Mouse (Mus musculus) large intestine, adult 2 months (tissue): ENCODE measurements around the gene Rabggta. TPM values are rescaled to one million over a fixed set of nuclear protein-coding genes. Genes with fewer than 3 reads are reported as not detected.
A peak's percentile ranks its signal among the peaks of the same experiment; 100 is the strongest.

Source experiments
- DNase-seq: peaks from one replicate; pipeline ENCODE4 v3.0.0-alpha.2; 2012; ENCODE audit warnings: low read depth, low spot score
- WGBS: fragments of 180-500 bp; shearing (Covaris S2); methylation state at CpG from one replicate; pipeline ENCODE4 v1.1.7; 2018; 5-methylcytosine and 5-hydroxymethylcytosine counted together
- polyA plus RNA-seq: library from polyadenylated mRNA; depleted of rRNA; stranded (reverse); fragments of >200 nt; gene quantifications from 2 replicates; pipeline ENCODE4 v1.2.3, GENCODE M21; 2012; rRNA removed

The Rabggta gene
- polyA plus RNA-seq, 1 experiment: 34.3 TPM

GRCm38 (mm10) chr14:55706051-55706600, 15.9 kb downstream of the Rabggta start:
- DNase-seq: no peak
- WGBS: 89% methylated on average over 8 of the region's 8 CpGs

GRCm38 (mm10) chr14:55702761-55703160, 19.3 kb downstream of the Rabggta start:
- no peak for DNase-seq
- WGBS: 40% methylated on average over 6 of the region's 6 CpGs

GRCm38 (mm10) chr14:55701131-55701530, 20.9 kb downstream of the Rabggta start:
- DNase-seq: no peak
- 59% methylated on average over 9 of the region's 9 CpGs for WGBS

GRCm38 (mm10) chr14:55697226-55697625, 24.8 kb downstream of the Rabggta start:
- WGBS: 73% methylated on average over 4 of the region's 4 CpGs
- no peak for DNase-seq

GRCm38 (mm10) chr14:55689433-55689832, 32.6 kb downstream of the Rabggta start:
- no peak for DNase-seq
- 52% methylated on average over 10 of the region's 10 CpGs for WGBS

- WGBS: 2% methylated on average over 3 of the region's 3 CpGs
- no peak for DNase-seq
Measured at GRCm38 (mm10) chr14:55682118-55682493, 40.0 kb downstream of the Rabggta start.

GRCm38 (mm10) chr14:55681160-55682117, 40.6 kb downstream of the Rabggta start, which contains the start of gene Tinf2:
Gene Tinf2 (minus strand): TSS chr14:55681820.
- peak; percentile 87 for DNase-seq
- WGBS: under 1% methylated on average over 66 of the region's 66 CpGs

- 69% methylated on average over 4 of the region's 4 CpGs for WGBS
- no peak for DNase-seq
Measured at GRCm38 (mm10) chr14:55677615-55678014, 44.4 kb downstream of the Rabggta start.

GRCm38 (mm10) chr14:55672741-55673060, 49.4 kb downstream of the Rabggta start:
- WGBS: 56% methylated on average over 7 of the region's 7 CpGs
- no peak for DNase-seq

GRCm38 (mm10) chr14:55671833-55672740, 50.0 kb downstream of the Rabggta start, which contains the start of the genes Gmpr2 and Nedd8:
Gene Gmpr2 (plus strand): TSS chr14:55671941.
Gene Nedd8 (minus strand): TSS chr14:55672124.
- peak; percentile 86 for DNase-seq
- WGBS: under 1% methylated on average over 38 of the region's 38 CpGs

GRCm38 (mm10) chr14:55671486-55671832, 50.6 kb downstream of the Rabggta start:
- no peak for DNase-seq
- under 1% methylated on average over 12 of the region's 12 CpGs for WGBS

Other genes starting within 250 kb of the Rabggta start
- gene Dhrs4, start 243.5 kb downstream of the Rabggta start, polyA plus RNA-seq: 47.7 and 70.7 TPM in 2 replicates
- gene Carmil3, start 231.6 kb downstream of the Rabggta start, polyA plus RNA-seq: 1.3 and 1.6 TPM in 2 replicates
- gene Cpne6, start 211.8 kb downstream of the Rabggta start, polyA plus RNA-seq: 0.10 and 0.15 TPM in 2 replicates
- gene Nrl, start 197.3 kb downstream of the Rabggta start, polyA plus RNA-seq: not detected in 2 replicates
- gene Pck2, start 182.0 kb downstream of the Rabggta start, polyA plus RNA-seq: 30.9 and 33.5 TPM in 2 replicates
- gene Dcaf11, start 162.3 kb downstream of the Rabggta start, polyA plus RNA-seq: 112 and 152 TPM in 2 replicates
- gene A730061H03Rik, start 161.9 kb downstream of the Rabggta start, polyA plus RNA-seq: 0.25 and 0.82 TPM in 2 replicates
- gene Fitm1, start 146.6 kb downstream of the Rabggta start, polyA plus RNA-seq: 0.11 and 0.12 TPM in 2 replicates
- 250 and 259 TPM in 2 replicates for gene Psme1, start 144.1 kb downstream of the Rabggta start, polyA plus RNA-seq
- 10.1 and 16.2 TPM in 2 replicates for gene Emc9, start 137.0 kb downstream of the Rabggta start, polyA plus RNA-seq
- gene Psme2, start 131.2 kb downstream of the Rabggta start, polyA plus RNA-seq: 357 and 385 TPM in 2 replicates
- 32.1 and 48.2 TPM in 2 replicates for gene Rnf31, start 130.6 kb downstream of the Rabggta start, polyA plus RNA-seq
- 38.5 and 55.1 TPM in 2 replicates for gene Irf9, start 118.7 kb downstream of the Rabggta start, polyA plus RNA-seq
- gene Rec8, start 104.2 kb downstream of the Rabggta start, polyA plus RNA-seq: 1.3 and 4.7 TPM in 2 replicates
- 39.2 and 46.0 TPM in 2 replicates for gene Ipo4, start 86.3 kb downstream of the Rabggta start, polyA plus RNA-seq
- gene Gm49378, start 84.4 kb downstream of the Rabggta start, polyA plus RNA-seq: 2.2 and 2.3 TPM in 2 replicates
- 96.9 and 108 TPM in 2 replicates for gene Tm9sf1, start 78.5 kb downstream of the Rabggta start, polyA plus RNA-seq
- 1.4 and 2.1 TPM in 2 replicates for gene Tssk4, start 72.1 kb downstream of the Rabggta start, polyA plus RNA-seq
- gene Mdp1, start 61.8 kb downstream of the Rabggta start, polyA plus RNA-seq: 44.6 and 50.6 TPM in 2 replicates
- gene Gmpr2, start 50.3 kb downstream of the Rabggta start, polyA plus RNA-seq: 17.8 and 18.8 TPM in 2 replicates
- gene Nedd8, start 50.1 kb downstream of the Rabggta start, polyA plus RNA-seq: 329 and 342 TPM in 2 replicates
- 16.5 and 22.5 TPM in 2 replicates for gene Tinf2, start 40.4 kb downstream of the Rabggta start, polyA plus RNA-seq
- gene Tgm1, start 8.3 kb downstream of the Rabggta start, polyA plus RNA-seq: 1.0 and 1.1 TPM in 2 replicates
- 78.0 and 141 TPM in 2 replicates for gene Dhrs1, start 23.4 kb upstream of the Rabggta start, polyA plus RNA-seq
- 16.0 and 21.7 TPM in 2 replicates for gene Nop9, start 23.4 kb upstream of the Rabggta start, polyA plus RNA-seq
- gene Cideb, start 36.2 kb upstream of the Rabggta start, polyA plus RNA-seq: 335 and 566 TPM in 2 replicates
- 3.5 and 11.3 TPM in 2 replicates for gene Ltb4r2, start 39.2 kb upstream of the Rabggta start, polyA plus RNA-seq
- 4.9 and 8.2 TPM in 2 replicates for gene Ltb4r1, start 43.7 kb upstream of the Rabggta start, polyA plus RNA-seq
- gene Adcy4, start 61.8 kb upstream of the Rabggta start, polyA plus RNA-seq: 3.7 and 5.8 TPM in 2 replicates
- 86.5 and 89.2 TPM in 2 replicates for gene Ripk3, start 66.6 kb upstream of the Rabggta start, polyA plus RNA-seq
- 5.7 and 7.3 TPM in 2 replicates for gene Nfatc4, start 100.9 kb upstream of the Rabggta start, polyA plus RNA-seq
- gene Nynrin, start 131.7 kb upstream of the Rabggta start, polyA plus RNA-seq: 1.7 and 2.1 TPM in 2 replicates
- 0.47 and 0.84 TPM in 2 replicates for gene Cbln3, start 162.1 kb upstream of the Rabggta start, polyA plus RNA-seq
- 21.0 and 31.9 TPM in 2 replicates for gene Khnyn, start 162.7 kb upstream of the Rabggta start, polyA plus RNA-seq
- 56.0 and 60.7 TPM in 2 replicates for gene Sdr39u1, start 178.0 kb upstream of the Rabggta start, polyA plus RNA-seq
- 0.20 and 0.21 TPM in 2 replicates for gene Cma1, start 222.4 kb upstream of the Rabggta start, polyA plus RNA-seq
- 3.0 TPM in 1 of 2 replicates, not detected in the other for gene Cma2, start 228.7 kb upstream of the Rabggta start, polyA plus RNA-seq